Comparison of ENCODE assay signal across 25 mouse cellular contexts in genomic region chr8:66863761-66864160, GRCm38 (mm10).
"Had no signal": no experiment of that assay in that cellular context is flagged by ENCODE, and none has a peak within 500 bp of the region (broad histone marks: within the 10 kb centered on the region; RNA-seq: fewer than 3 reads in every experiment).

No protein-coding gene starts in this region.

- ATAC-seq: hindbrain, embryonic 16.5 days; inflammation-experienced regulatory T-cells, adult 6 months; intestine, embryonic 15.5 days; intestine, postnatal 0 days had no signal

- H3K4me3 ChIP-seq: gastrocnemius, adult 2 months; heart, embryonic 10.5 days; heart, embryonic 12.5 days; hindbrain, embryonic 10.5 days; hindbrain, embryonic 12.5 days; intestine, embryonic 15.5 days; layer of hippocampus, adult 2 months; left cerebral cortex, adult 2 months; limb, embryonic 10.5 days; limb, embryonic 12.5 days; liver, embryonic 13.5 days; liver, embryonic 15.5 days had no signal

- H3K36me3 ChIP-seq: intestine, embryonic 15.5 days; liver, embryonic 15.5 days had no signal

- H3K27me3 ChIP-seq: heart, embryonic 12.5 days; hindbrain, embryonic 12.5 days; intestine, embryonic 15.5 days; limb, embryonic 12.5 days; liver, embryonic 13.5 days; liver, embryonic 15.5 days had no signal

- H3K4me2 ChIP-seq: heart, embryonic 12.5 days; hindbrain, embryonic 12.5 days; hindbrain, embryonic 14.5 days; intestine, embryonic 15.5 days; limb, embryonic 12.5 days; liver, embryonic 11.5 days; liver, embryonic 13.5 days; liver, embryonic 15.5 days had no signal

- H3K27ac ChIP-seq: gastrocnemius, adult 2 months; heart, embryonic 10.5 days; hindbrain, embryonic 10.5 days; hindbrain, embryonic 12.5 days; hindbrain, embryonic 14.5 days; intestine, embryonic 15.5 days; layer of hippocampus, adult 2 months; left cerebral cortex, adult 2 months; limb, embryonic 10.5 days; limb, embryonic 12.5 days; liver, embryonic 13.5 days; liver, embryonic 15.5 days had no signal

- H3K9ac ChIP-seq: heart, embryonic 12.5 days; hindbrain, embryonic 12.5 days; hindbrain, embryonic 14.5 days; intestine, embryonic 15.5 days; limb, embryonic 12.5 days; liver, embryonic 13.5 days; liver, embryonic 15.5 days had no signal

- DNase-seq: gastrocnemius, adult 2 months; gastrocnemius, postnatal 10 days; gastrocnemius, postnatal 25 days; heart, adult 18-20 months; heart, postnatal 10 days; heart, postnatal 4 days; kidney, postnatal 14 days; kidney, postnatal 4 days; liver; liver, embryonic 13.5 days had no signal

- H3K9me3 ChIP-seq: heart, embryonic 10.5 days; heart, embryonic 12.5 days; hindbrain, embryonic 10.5 days; hindbrain, embryonic 12.5 days; intestine, embryonic 15.5 days; limb, embryonic 10.5 days; limb, embryonic 12.5 days; liver, embryonic 13.5 days; liver, embryonic 15.5 days had no signal
